Mouse (Mus musculus) limb, embryonic 12.5 days (tissue): ENCODE data around the gene Gm20716. TPM values are rescaled to one million over a fixed set of nuclear protein-coding genes. Genes with fewer than 3 reads are reported as not detected.

ENCODE experiments used
- ATAC-seq: fragments of 200-750 bp; cut with Nextera tagmentation; 2 replicates; pipeline ENCODE4 v1.8.0; 2017; ENCODE audit warnings: low read depth, moderate TSS enrichment; ENCODE audit not compliant: insufficient number of reproducible peaks, insufficient read depth, low FRiP score, low TSS enrichment
- H3K27ac ChIP-seq: fragments of 300-500 bp; sonication (generic); 2 replicates; pipeline ENCODE4 v1.5.1; 2016; ENCODE audit warnings: mild to moderate bottlenecking, moderate library complexity
- H3K27me3 ChIP-seq: fragments of 300-500 bp; sonication (generic); 2 replicates; pipeline ENCODE4 v1.6.1; 2016; ENCODE audit warnings: mild to moderate bottlenecking, moderate library complexity
- H3K36me3 ChIP-seq: fragments of 300-500 bp; sonication (generic); 2 replicates; pipeline ENCODE4 v1.6.1; 2016; ENCODE audit warnings: mild to moderate bottlenecking, moderate library complexity
- H3K4me1 ChIP-seq: fragments of 300-500 bp; sonication (generic); replicated peaks from 2 replicates; pipeline ENCODE4 v1.6.1; 2016
- H3K4me2 ChIP-seq: fragments of 300-500 bp; sonication (generic); 2 replicates; pipeline ENCODE4 v1.6.1; 2016; ENCODE audit warnings: mild to moderate bottlenecking, moderate library complexity
- H3K4me3 ChIP-seq: fragments of 300-500 bp; sonication (generic); replicated peaks from 2 replicates; pipeline ENCODE4 v1.5.1; 2016; ENCODE audit warnings: mild to moderate bottlenecking
- H3K9ac ChIP-seq: fragments of 300-500 bp; sonication (generic); replicated peaks from 2 replicates; pipeline ENCODE4 v1.6.1; 2016; ENCODE audit warnings: mild to moderate bottlenecking, moderate library complexity
- H3K9me3 ChIP-seq: fragments of 300-500 bp; sonication (generic); 2 replicates; pipeline ENCODE4 v1.6.1; 2016; ENCODE audit warnings: mild to moderate bottlenecking, moderate library complexity
- WGBS: fragments of 180-500 bp; shearing (Covaris S2); methylation state at CpG from one replicate; pipeline ENCODE4 v1.1.7; 2016; 5-methylcytosine and 5-hydroxymethylcytosine counted together
- polyA plus RNA-seq: library from polyadenylated mRNA; unstranded; fragments of >200 nt; fragmentation: Nextera tagmentation; extraction: Ambion mirVana; gene quantifications from 2 replicates; pipeline ENCODE4 v1.2.1, GENCODE M21; 2016

The Gm20716 gene
- polyA plus RNA-seq = 23.2 and 29.6 TPM in 2 replicates

GRCm38 (mm10) chr2:168230026-168230728 lies at the start of gene Gm20716, which contains the start of the genes Dpm1 and Mocs3:
TSS of gene Gm20716 (minus strand) at chr2:168230364.
TSS of gene Dpm1 (minus strand) at chr2:168230591.
TSS of gene Mocs3 (plus strand) at chr2:168230622.
- H3K9me3 ChIP-seq = no peaks in the 10 kb centered on the region
- under 1% methylated on average over 71 of the region's 73 CpGs for WGBS
- no peaks in the 10 kb centered on the region for H3K27me3 ChIP-seq
- peak within 1 kb of the TSS; percentile 90 for H3K9ac ChIP-seq
- H3K4me3 ChIP-seq = peak within 1 kb of the TSS; percentile 100
- peaks cover 26% of the 10 kb centered on the region for H3K4me1 ChIP-seq
- peaks cover 40% of the 10 kb centered on the region for H3K36me3 ChIP-seq
- peak within 1 kb of the TSS; percentile 87 for H3K27ac ChIP-seq
- peak; percentile 75; the same call in 1 of the 2 replicates for ATAC-seq
- peak within 1 kb of the TSS; percentile 100 for H3K4me2 ChIP-seq

GRCm38 (mm10) chr2:168274374-168274935 lies 44.3 kb upstream of the Gm20716 start:
- Histone ChIP-seq H3K9me3 (no peaks in the 10 kb centered on the region), H3K27me3 (peaks cover 72% of the 10 kb centered on the region), H3K27ac (no peak overlapping the region), H3K4me3 (no peak overlapping the region), H3K4me2 (no peak overlapping the region), H3K4me1 (0 out of 2 replicates have a peak, but pooled peaks cover 6% of the 10 kb centered on the region), H3K36me3 (no peaks in the 10 kb centered on the region), H3K9ac (no peak overlapping the region)
- no peak for ATAC-seq
- WGBS = 10% methylated on average over 11 of the region's 11 CpGs

- ATAC-seq = no peak
These were observed 43.2 kb upstream of the Gm20716 start for GRCm38 (mm10) chr2:168273387-168273786.

GRCm38 (mm10) chr2:168268033-168268432 lies 37.9 kb upstream of the Gm20716 start:
- Histone ChIP-seq H3K36me3 (no peaks in the 10 kb centered on the region), H3K9me3 (no peaks in the 10 kb centered on the region), H3K9ac (0 out of 2 replicates have a peak overlapping the region, but pooled peaks have one; percentile 42), H3K27me3 (peaks cover 22% of the 10 kb centered on the region), H3K4me3 (peak overlapping the region; percentile 16), H3K27ac (no peak overlapping the region), H3K4me1 (0 out of 2 replicates have a peak, but pooled peaks cover 1% of the 10 kb centered on the region), H3K4me2 (peak overlapping the region; percentile 50)
- WGBS = 32% methylated on average over 7 of the region's 7 CpGs
- ATAC-seq = 0 out of 2 replicates have a peak, but pooled peaks have one; percentile 34

More at GRCm38 (mm10) chr2:168273387-168273786, 43.2 kb upstream of the Gm20716 start:
- WGBS = 33% methylated on average over 9 of the region's 9 CpGs
- Histone ChIP-seq H3K9ac (no peak overlapping the region), H3K27me3 (peaks cover 68% of the 10 kb centered on the region), H3K4me3 (no peak overlapping the region), H3K4me2 (no peak overlapping the region), H3K27ac (no peak overlapping the region), H3K36me3 (no peaks in the 10 kb centered on the region), H3K9me3 (no peaks in the 10 kb centered on the region), H3K4me1 (0 out of 2 replicates have a peak, but pooled peaks cover 6% of the 10 kb centered on the region)

GRCm38 (mm10) chr2:168260900-168261299 lies 30.7 kb upstream of the Gm20716 start:
- no peak for ATAC-seq
- no peak overlapping the region for H3K4me3 ChIP-seq
- no peak overlapping the region for H3K27ac ChIP-seq
- H3K9me3 ChIP-seq = no peaks in the 10 kb centered on the region
- WGBS = 89% methylated on average over 10 of the region's 10 CpGs
- peaks cover 16% of the 10 kb centered on the region for H3K27me3 ChIP-seq
- H3K4me2 ChIP-seq = no peak overlapping the region
- no peaks in the 10 kb centered on the region for H3K36me3 ChIP-seq
- H3K9ac ChIP-seq = no peak overlapping the region
- no peaks in the 10 kb centered on the region for H3K4me1 ChIP-seq

GRCm38 (mm10) chr2:168260124-168260523 lies 30.0 kb upstream of the Gm20716 start:
- 88% methylated on average over 3 of the region's 3 CpGs for WGBS
- Histone ChIP-seq H3K9ac (no peak overlapping the region), H3K36me3 (no peaks in the 10 kb centered on the region), H3K4me2 (no peak overlapping the region), H3K4me1 (no peaks in the 10 kb centered on the region), H3K9me3 (no peaks in the 10 kb centered on the region), H3K27me3 (peaks cover 16% of the 10 kb centered on the region), H3K27ac (no peak overlapping the region), H3K4me3 (no peak overlapping the region)
- no peak for ATAC-seq

GRCm38 (mm10) chr2:168259046-168259445 lies 28.9 kb upstream of the Gm20716 start:
- H3K4me2 ChIP-seq = no peak overlapping the region
- no peak overlapping the region for H3K4me3 ChIP-seq
- no peak overlapping the region for H3K27ac ChIP-seq
- WGBS = 92% methylated on average over 8 of the region's 8 CpGs
- no peaks in the 10 kb centered on the region for H3K36me3 ChIP-seq
- H3K4me1 ChIP-seq = peaks cover under 1% of the 10 kb centered on the region; the same call in 1 of the 2 replicates
- H3K9ac ChIP-seq = no peak overlapping the region
- H3K27me3 ChIP-seq = peaks cover 16% of the 10 kb centered on the region
- no peaks in the 10 kb centered on the region for H3K9me3 ChIP-seq
- ATAC-seq = no peak

GRCm38 (mm10) chr2:168257188-168257587 lies 27.0 kb upstream of the Gm20716 start:
- WGBS = 87% methylated on average over 4 of the region's 4 CpGs
- ATAC-seq = no peak

GRCm38 (mm10) chr2:168256506-168256905 lies 26.3 kb upstream of the Gm20716 start:
- H3K4me3 ChIP-seq = no peak overlapping the region
- no peaks in the 10 kb centered on the region for H3K36me3 ChIP-seq
- H3K4me1 ChIP-seq = peaks cover 11% of the 10 kb centered on the region; the same call in 1 of the 2 replicates
- no peak overlapping the region for H3K9ac ChIP-seq
- H3K9me3 ChIP-seq = no peaks in the 10 kb centered on the region
- ATAC-seq = no peak
- no peak overlapping the region for H3K4me2 ChIP-seq
- no peak overlapping the region for H3K27ac ChIP-seq
- H3K27me3 ChIP-seq = peaks cover 3% of the 10 kb centered on the region
- WGBS = 79% methylated on average over 3 of the region's 3 CpGs

More at GRCm38 (mm10) chr2:168257188-168257587, 27.0 kb upstream of the Gm20716 start:
- Histone ChIP-seq H3K27ac (no peak overlapping the region), H3K36me3 (no peaks in the 10 kb centered on the region), H3K4me1 (peaks cover 11% of the 10 kb centered on the region; the same call in 1 of the 2 replicates), H3K9ac (no peak overlapping the region), H3K4me2 (no peak overlapping the region), H3K27me3 (peaks cover 7% of the 10 kb centered on the region), H3K4me3 (no peak overlapping the region), H3K9me3 (no peaks in the 10 kb centered on the region)

GRCm38 (mm10) chr2:168253822-168254221 lies 23.7 kb upstream of the Gm20716 start:
- Histone ChIP-seq H3K9me3 (no peaks in the 10 kb centered on the region), H3K9ac (no peak overlapping the region), H3K4me1 (peaks cover 11% of the 10 kb centered on the region; the same call in 1 of the 2 replicates), H3K4me2 (no peak overlapping the region), H3K27ac (no peak overlapping the region), H3K4me3 (no peak overlapping the region), H3K36me3 (no peaks in the 10 kb centered on the region), H3K27me3 (peaks cover 3% of the 10 kb centered on the region; the same call in 1 of the 2 replicates)
- no peak for ATAC-seq
- 23% methylated on average over 7 of the region's 7 CpGs for WGBS

- H3K4me1 ChIP-seq = peaks cover 11% of the 10 kb centered on the region; the same call in 1 of the 2 replicates
- no peak overlapping the region for H3K27ac ChIP-seq
- 12% methylated on average over 16 of the region's 16 CpGs for WGBS
- H3K9me3 ChIP-seq = no peaks in the 10 kb centered on the region
- no peak for ATAC-seq
- no peak overlapping the region for H3K9ac ChIP-seq
- H3K27me3 ChIP-seq = peaks cover 3% of the 10 kb centered on the region; the same call in 1 of the 2 replicates
- no peaks in the 10 kb centered on the region for H3K36me3 ChIP-seq
- peak overlapping the region; percentile 46 for H3K4me2 ChIP-seq
- peak overlapping the region; percentile 23 for H3K4me3 ChIP-seq
These were observed 22.6 kb upstream of the Gm20716 start for GRCm38 (mm10) chr2:168252639-168253292.
